ENCODE assay signal across 8 mouse cellular contexts in genomic region chr9:69397432-69397759, GRCm38 (mm10). TPM values are rescaled to one million over a fixed set of nuclear protein-coding genes. Genes with fewer than 3 reads are reported as not detected.
DNase-seq lines count a peak whose midpoint lies in the region; ATAC-seq and TF ChIP-seq lines count a peak whose summit lies in the region.

No protein-coding gene starts in this region.

- no peak for TF ChIP-seq CTCF in liver, adult 2 months (IDR thresholded peaks at IDR 0.05; ENCODE audit: low read depth, low read length)

- H3K27me3 ChIP-seq in liver, adult 2 months (ENCODE audit: control insufficient read depth, insufficient read depth, low read length): no peaks in the 10 kb centered on the region
- H3K27me3 ChIP-seq in embryonic facial prominence, embryonic 15.5 days: no peaks in the 10 kb centered on the region
- no peaks in the 10 kb centered on the region for H3K27me3 ChIP-seq in limb, embryonic 11.5 days (ENCODE audit: control insufficient read depth, insufficient read depth, low read length)
- no peaks in the 10 kb centered on the region for H3K27me3 ChIP-seq in neural tube, embryonic 13.5 days

- TF ChIP-seq POLR2A in liver, adult 2 months (IDR thresholded peaks at IDR 0.05; ENCODE audit: extremely low read depth, insufficient read depth, low read length): no peak

- H3K4me3 ChIP-seq in liver, adult 2 months (ENCODE audit: insufficient read depth, low read depth, low read length): peak overlapping the region; percentile 84
- H3K4me3 ChIP-seq in embryonic facial prominence, embryonic 15.5 days (replicated peaks): peak overlapping the region; percentile 83
- peak overlapping the region; percentile 57 for H3K4me3 ChIP-seq in limb, embryonic 11.5 days (ENCODE audit: low read depth, low read length)
- H3K4me3 ChIP-seq in neural tube, embryonic 13.5 days: peak overlapping the region; percentile 76

- 47% methylated on average over 2 of the region's 2 CpGs for WGBS in liver, adult 2 months
- WGBS in embryonic facial prominence, embryonic 15.5 days: 54% methylated on average over 2 of the region's 2 CpGs
- 67% methylated on average over 2 of the region's 2 CpGs for WGBS in limb, embryonic 11.5 days
- 66% methylated on average over 2 of the region's 2 CpGs for WGBS in neural tube, embryonic 13.5 days

- no peaks in the 10 kb centered on the region for H3K9me3 ChIP-seq in embryonic facial prominence, embryonic 15.5 days (replicated peaks)
- no peaks in the 10 kb centered on the region for H3K9me3 ChIP-seq in limb, embryonic 11.5 days (ENCODE audit: control insufficient read depth, low read length)
- H3K9me3 ChIP-seq in neural tube, embryonic 13.5 days: no peaks in the 10 kb centered on the region

- H3K27ac ChIP-seq in liver, adult 2 months (replicated peaks; ENCODE audit: insufficient read depth, low read depth, low read length): peak overlapping the region; percentile 89
- H3K27ac ChIP-seq in embryonic facial prominence, embryonic 15.5 days (replicated peaks): peak overlapping the region; percentile 95
- H3K27ac ChIP-seq in limb, embryonic 11.5 days (replicated peaks; ENCODE audit: low read depth, low read length): no peak overlapping the region
- H3K27ac ChIP-seq in neural tube, embryonic 13.5 days (replicated peaks): peak overlapping the region; percentile 94

- peaks cover 12% of the 10 kb centered on the region for H3K4me1 ChIP-seq in liver, adult 2 months (ENCODE audit: control insufficient read depth, insufficient read depth, low read length)
- peaks cover 8% of the 10 kb centered on the region for H3K4me1 ChIP-seq in embryonic facial prominence, embryonic 15.5 days
- 0 out of 2 replicates have a peak, but pooled peaks cover 3% of the 10 kb centered on the region for H3K4me1 ChIP-seq in limb, embryonic 11.5 days (ENCODE audit: control insufficient read depth, insufficient read depth, low read length)
- peaks cover 16% of the 10 kb centered on the region for H3K4me1 ChIP-seq in neural tube, embryonic 13.5 days (replicated peaks)

- no peaks in the 10 kb centered on the region; the same call in 1 of the 2 replicates for H3K36me3 ChIP-seq in liver, adult 2 months (ENCODE audit: control insufficient read depth, insufficient read depth, low read length)
- H3K36me3 ChIP-seq in embryonic facial prominence, embryonic 15.5 days: no peaks in the 10 kb centered on the region
- H3K36me3 ChIP-seq in limb, embryonic 11.5 days (ENCODE audit: control insufficient read depth, insufficient read depth, low read length): no peaks in the 10 kb centered on the region
- H3K36me3 ChIP-seq in neural tube, embryonic 13.5 days: no peaks in the 10 kb centered on the region

- H3K9ac ChIP-seq in liver, adult 2 months (ENCODE audit: low read depth, low read length): peak overlapping the region; percentile 92
- peak overlapping the region; percentile 96; the same call in 1 of the 2 replicates for H3K9ac ChIP-seq in embryonic facial prominence, embryonic 15.5 days
- peak overlapping the region; percentile 93 for H3K9ac ChIP-seq in limb, embryonic 11.5 days (ENCODE audit: low read length)
- H3K9ac ChIP-seq in neural tube, embryonic 13.5 days: peak overlapping the region; percentile 91

- ATAC-seq in embryonic facial prominence, embryonic 15.5 days (ENCODE audit: insufficient number of reproducible peaks, low FRiP score, low TSS enrichment, low read depth): 0 out of 2 replicates have a peak, but pooled peaks have one; percentile 5
- ATAC-seq in limb, embryonic 11.5 days (ENCODE audit: insufficient number of reproducible peaks, low FRiP score, low TSS enrichment, low read depth): no peak
- peak; percentile 55 for ATAC-seq in neural tube, embryonic 13.5 days (ENCODE audit: low read depth)
- no peak for ATAC-seq in activated CD4-positive, CD25-positive, alpha-beta regulatory T cell, adult 4 months

- H3K79me2 ChIP-seq in liver, adult 2 months (ENCODE audit: control insufficient read depth, insufficient read depth, low read length): peaks cover 7% of the 10 kb centered on the region; the same call in 1 of the 2 replicates

- no peak for DNase-seq in liver, adult 2 months (ENCODE audit: extremely low read depth, low read depth, low spot score)
- no peak for DNase-seq in liver
- no peak for DNase-seq in limb, embryonic 11.5 days (ENCODE audit: low spot score)
- DNase-seq in urinary bladder, postnatal 10 days (ENCODE audit: low spot score): no peak
- DNase-seq in gastrocnemius, adult 8-10 months (ENCODE audit: low spot score in 2 of 2): no peak

- H3K4me2 ChIP-seq in embryonic facial prominence, embryonic 15.5 days (replicated peaks): peak overlapping the region; percentile 81
- H3K4me2 ChIP-seq in limb, embryonic 11.5 days (ENCODE audit: low read depth, severe bottlenecking): peak overlapping the region; percentile 59
- H3K4me2 ChIP-seq in neural tube, embryonic 13.5 days: peak overlapping the region; percentile 90

RNA-seq across cellular contexts. Expression of gene Ice2, which starts 0.3 kb away (rescaled TPM):
- total RNA-seq in liver, adult 2 months (2014; rRNA removed): 12.3 and 13.0 TPM in 2 replicates
- polyA plus RNA-seq in liver, adult 2 months (2012; rRNA removed): 1.7 and 2.0 TPM in 2 replicates
- 16.4 and 19.0 TPM in 2 replicates for polyA plus RNA-seq in embryonic facial prominence, embryonic 15.5 days (2015; fragmentation: Nextera tagmentation; extraction: Ambion mirVana)
- 26.3 and 29.4 TPM in 2 replicates for polyA plus RNA-seq in limb, embryonic 11.5 days (2014; fragmentation: Nextera tagmentation; extraction: Ambion mirVana)
- polyA plus RNA-seq in neural tube, embryonic 13.5 days (2015; fragmentation: Nextera tagmentation; extraction: Ambion mirVana): 10.6 and 12.6 TPM in 2 replicates
- total RNA-seq in gastrocnemius, adult 8-10 months (2022): 1 to 10 TPM; 3.7 to 5.1 (median 3.9) TPM
- 10 to 100 TPM; 12.8 to 16.0 TPM for polyA plus RNA-seq in activated CD4-positive, CD25-positive, alpha-beta regulatory T cell, adult 4 months (2017; shearing (Covaris generic))

RNA-seq across cellular contexts. Expression of gene Anxa2, which starts 56.0 kb away (rescaled TPM):
- total RNA-seq in liver, adult 2 months (2014; rRNA removed): 14.0 and 16.1 TPM in 2 replicates
- polyA plus RNA-seq in liver, adult 2 months (2012; rRNA removed): 13.0 and 13.5 TPM in 2 replicates
- 1,678 and 1,714 TPM in 2 replicates for polyA plus RNA-seq in embryonic facial prominence, embryonic 15.5 days (2015; fragmentation: Nextera tagmentation; extraction: Ambion mirVana)
- 146 and 153 TPM in 2 replicates for polyA plus RNA-seq in limb, embryonic 11.5 days (2014; fragmentation: Nextera tagmentation; extraction: Ambion mirVana)
- 308 and 356 TPM in 2 replicates for polyA plus RNA-seq in neural tube, embryonic 13.5 days (2015; fragmentation: Nextera tagmentation; extraction: Ambion mirVana)
- 10 to 100 TPM; 17.3 to 34.2 (median 28.0) TPM for total RNA-seq in gastrocnemius, adult 8-10 months (2022)
- 100 to 1,000 TPM; 237 to 239 TPM for polyA plus RNA-seq in activated CD4-positive, CD25-positive, alpha-beta regulatory T cell, adult 4 months (2017; shearing (Covaris generic))

Comparison
In these comparisons a context has a peak if more than half of its experiments do, and no peak if none do; other contexts are left out.
1. ATAC-seq: peak in embryonic facial prominence, embryonic 15.5 days (single experiment) and neural tube, embryonic 13.5 days (single experiment); none in limb, embryonic 11.5 days (single experiment) and activated CD4-positive, CD25-positive, alpha-beta regulatory T cell, adult 4 months (single experiment).
2. RNA of gene Anxa2, which starts 56.0 kb away (polyA plus RNA-seq): 1,678 to 1,714 TPM in embryonic facial prominence, embryonic 15.5 days, 308 to 356 TPM in neural tube, embryonic 13.5 days, 237 to 239 TPM in activated CD4-positive, CD25-positive, alpha-beta regulatory T cell, adult 4 months and 146 to 153 TPM in limb, embryonic 11.5 days; 13.0 to 13.5 TPM in liver, adult 2 months; every median in the first group is over 10 times any median in the second.
3. Peak in every context shown above with its lines, with median percentiles within 50 percentile points of each other: H3K4me3 ChIP-seq, H3K9ac ChIP-seq and H3K4me2 ChIP-seq.